Mouse (Mus musculus) limb, embryonic 12.5 days (tissue): Measurements from ENCODE around the gene Ttc22. TPM values are rescaled to one million over a fixed set of nuclear protein-coding genes. Genes with fewer than 3 reads are reported as not detected.
A peak's percentile ranks its signal among the peaks of the same experiment; 100 is the strongest.

Experiments used
- ATAC-seq: fragments of 200-750 bp; cut with Nextera tagmentation; 2 replicates; pipeline ENCODE4 v1.8.0; 2017; ENCODE audit warnings: low read depth, moderate TSS enrichment; ENCODE audit not compliant: insufficient number of reproducible peaks, insufficient read depth, low FRiP score, low TSS enrichment
- H3K27ac ChIP-seq: fragments of 300-500 bp; sonication (generic); 2 replicates; pipeline ENCODE4 v1.5.1; 2016; ENCODE audit warnings: mild to moderate bottlenecking, moderate library complexity
- H3K27me3 ChIP-seq: fragments of 300-500 bp; sonication (generic); 2 replicates; pipeline ENCODE4 v1.6.1; 2016; ENCODE audit warnings: mild to moderate bottlenecking, moderate library complexity
- H3K36me3 ChIP-seq: fragments of 300-500 bp; sonication (generic); 2 replicates; pipeline ENCODE4 v1.6.1; 2016; ENCODE audit warnings: mild to moderate bottlenecking, moderate library complexity
- H3K4me1 ChIP-seq: fragments of 300-500 bp; sonication (generic); replicated peaks from 2 replicates; pipeline ENCODE4 v1.6.1; 2016
- H3K4me2 ChIP-seq: fragments of 300-500 bp; sonication (generic); 2 replicates; pipeline ENCODE4 v1.6.1; 2016; ENCODE audit warnings: mild to moderate bottlenecking, moderate library complexity
- H3K4me3 ChIP-seq: fragments of 300-500 bp; sonication (generic); replicated peaks from 2 replicates; pipeline ENCODE4 v1.5.1; 2016; ENCODE audit warnings: mild to moderate bottlenecking
- H3K9ac ChIP-seq: fragments of 300-500 bp; sonication (generic); replicated peaks from 2 replicates; pipeline ENCODE4 v1.6.1; 2016; ENCODE audit warnings: mild to moderate bottlenecking, moderate library complexity
- H3K9me3 ChIP-seq: fragments of 300-500 bp; sonication (generic); 2 replicates; pipeline ENCODE4 v1.6.1; 2016; ENCODE audit warnings: mild to moderate bottlenecking, moderate library complexity
- WGBS: fragments of 180-500 bp; shearing (Covaris S2); methylation state at CpG from one replicate; pipeline ENCODE4 v1.1.7; 2016; 5-methylcytosine and 5-hydroxymethylcytosine counted together
- polyA plus RNA-seq: library from polyadenylated mRNA; unstranded; fragments of >200 nt; fragmentation: Nextera tagmentation; extraction: Ambion mirVana; gene quantifications from 2 replicates; pipeline ENCODE4 v1.2.1, GENCODE M21; 2016

Gene Ttc22
- polyA plus RNA-seq, 1 experiment from 2014 or later, result 0.31 TPM

DNA sequence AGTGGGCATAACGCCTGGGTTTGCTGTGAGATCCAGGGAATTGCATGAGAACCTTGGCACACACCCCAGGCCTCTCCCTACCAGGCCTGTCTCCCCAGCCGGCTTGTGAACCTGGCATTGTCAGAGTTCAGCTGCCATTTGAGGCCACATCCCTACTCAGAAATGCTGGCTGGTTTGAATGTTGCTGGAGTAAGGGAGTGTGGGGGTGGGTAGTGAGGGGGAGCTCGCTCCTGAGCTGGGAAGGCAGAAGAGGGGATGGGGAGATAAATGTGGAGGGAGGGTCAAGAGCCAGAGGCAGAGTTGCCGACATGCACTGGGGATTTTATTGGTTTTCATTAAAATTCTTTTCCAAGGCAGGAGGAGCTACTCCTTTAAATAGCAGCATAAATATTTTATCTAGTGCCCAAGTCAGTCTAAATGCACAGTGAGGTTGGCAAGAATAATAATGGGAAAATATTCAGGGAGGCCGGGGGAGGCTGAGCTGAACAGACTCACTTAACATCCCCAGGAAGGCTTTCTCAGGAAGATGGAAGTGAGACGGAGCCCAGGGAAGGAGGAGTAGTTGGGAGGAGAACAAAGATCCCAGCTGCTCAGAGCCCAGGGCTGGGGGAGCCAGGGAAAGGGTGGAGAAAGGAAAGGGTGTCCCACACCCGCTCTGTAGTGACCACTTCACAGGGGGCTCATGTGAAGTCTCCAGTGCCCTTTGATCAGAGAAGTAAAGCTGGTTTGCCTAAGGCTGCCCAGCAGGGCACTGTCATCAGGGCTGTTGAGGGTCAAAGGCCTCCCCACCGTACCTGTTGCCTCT lies 11.3 kb downstream of the Ttc22 start:
- Histone ChIP-seq H3K4me2 (no peak overlapping the region), H3K4me3 (no peak overlapping the region), H3K9me3 (no peaks in the 10 kb centered on the region), H3K27me3 (peaks cover 6% of the 10 kb centered on the region), H3K9ac (no peak overlapping the region), H3K4me1 (peaks cover 25% of the 10 kb centered on the region), H3K27ac (peak overlapping the region; percentile 56), H3K36me3 (no peaks in the 10 kb centered on the region)
- 25% methylated on average over 8 of the region's 8 CpGs for WGBS
- ATAC-seq, result no peak

DNA sequence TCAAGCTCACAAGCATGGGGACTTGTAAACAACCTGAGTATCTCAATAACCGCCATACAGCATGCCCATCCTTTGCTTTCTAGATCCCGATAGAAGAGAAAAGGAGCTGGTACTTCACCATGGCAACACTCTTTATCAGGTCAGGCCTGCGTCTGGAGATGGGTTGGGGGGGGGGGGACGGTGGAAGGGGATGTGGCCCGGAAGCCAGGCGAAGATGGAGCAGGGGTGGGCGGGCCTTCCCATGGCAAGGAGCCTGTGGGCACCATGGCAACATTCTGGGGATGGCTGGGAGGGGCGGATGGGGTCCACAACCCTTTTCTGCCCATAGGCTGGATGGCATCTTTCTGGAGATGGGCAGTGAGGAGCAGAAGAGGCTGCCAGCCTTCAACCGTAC lies 11.9 kb downstream of the Ttc22 start:
- H3K27me3 ChIP-seq, result peaks cover 6% of the 10 kb centered on the region
- peak overlapping the region; percentile 56 for H3K27ac ChIP-seq
- peaks cover 25% of the 10 kb centered on the region for H3K4me1 ChIP-seq
- no peak overlapping the region for H3K9ac ChIP-seq
- H3K4me2 ChIP-seq, result no peak overlapping the region
- H3K36me3 ChIP-seq, result no peaks in the 10 kb centered on the region
- no peak overlapping the region for H3K4me3 ChIP-seq
- ATAC-seq, result no peak
- H3K9me3 ChIP-seq, result no peaks in the 10 kb centered on the region; the same call in 1 of the 2 replicates
- WGBS, result 47% methylated on average over 9 of the region's 9 CpGs

DNA sequence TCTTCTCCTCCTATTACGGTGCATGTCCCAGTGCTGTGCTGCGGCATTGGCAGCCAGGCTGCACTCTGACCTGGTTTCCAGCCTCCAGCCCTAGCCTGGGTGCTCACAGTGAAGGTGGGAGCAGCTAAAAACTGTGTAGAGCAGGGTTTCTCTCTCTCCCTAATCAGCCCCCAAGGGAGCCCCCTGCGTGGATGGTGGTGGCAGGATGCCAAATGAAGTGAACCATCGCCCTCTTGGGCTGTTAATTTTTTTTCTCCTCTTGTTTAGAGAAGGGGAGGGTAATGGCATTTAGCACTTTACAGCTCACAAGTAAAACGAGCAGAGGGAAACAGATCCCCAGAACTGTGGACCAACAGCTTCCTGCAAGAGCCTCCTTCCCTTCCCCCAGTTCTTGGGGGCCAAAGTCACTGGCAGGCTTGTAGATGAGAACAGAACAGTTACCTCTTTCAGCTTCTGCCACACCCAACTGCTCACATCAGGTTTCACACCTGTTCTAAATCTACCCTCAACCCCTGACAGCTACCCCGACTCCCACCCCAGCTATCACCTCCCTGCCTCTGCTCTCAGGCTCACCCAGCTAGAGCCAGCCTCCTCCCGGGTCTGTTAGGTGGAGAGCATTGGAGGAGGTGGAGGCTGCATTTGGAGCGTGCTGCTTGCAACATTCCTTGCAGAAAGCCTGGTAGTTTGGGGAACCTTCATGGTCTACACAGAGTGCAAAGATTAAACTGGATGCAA lies 21.4 kb downstream of the Ttc22 start:
- WGBS, result 13% methylated on average over 8 of the region's 8 CpGs
- Histone ChIP-seq H3K36me3 (no peaks in the 10 kb centered on the region), H3K4me3 (no peak overlapping the region), H3K4me1 (peaks cover 34% of the 10 kb centered on the region), H3K27me3 (peaks cover 4% of the 10 kb centered on the region; the same call in 1 of the 2 replicates), H3K27ac (peak overlapping the region; percentile 87), H3K9ac (0 out of 2 replicates have a peak overlapping the region, but pooled peaks have one; percentile 23), H3K9me3 (peaks cover 5% of the 10 kb centered on the region; the same call in 1 of the 2 replicates), H3K4me2 (peak overlapping the region; percentile 41)
- ATAC-seq, result peak; percentile 73; the same call in 1 of the 2 replicates

DNA sequence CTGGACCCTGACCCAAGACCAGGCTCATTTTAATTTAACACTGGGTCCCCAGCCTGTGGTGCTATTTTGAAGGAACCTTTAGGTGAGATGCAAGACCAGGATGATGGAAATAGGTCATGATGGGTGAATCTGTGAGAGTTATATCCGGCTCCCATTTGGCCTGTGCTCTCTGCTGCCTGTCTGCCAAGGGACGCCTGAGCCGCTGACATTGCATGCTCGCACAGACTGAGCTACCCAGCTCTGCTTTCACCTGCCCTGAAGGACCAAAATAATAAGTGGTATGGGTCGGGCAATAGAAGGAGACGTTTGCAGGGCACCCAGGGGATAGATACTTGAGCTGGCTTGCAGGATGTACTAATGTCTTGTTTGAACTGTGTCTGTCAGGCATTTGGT lies 22.0 kb downstream of the Ttc22 start:
- ATAC-seq, result no peak
- no peak overlapping the region for H3K4me3 ChIP-seq
- peaks cover 34% of the 10 kb centered on the region for H3K4me1 ChIP-seq
- H3K9ac ChIP-seq, result 0 out of 2 replicates have a peak overlapping the region, but pooled peaks have one; percentile 31
- peaks cover 4% of the 10 kb centered on the region; the same call in 1 of the 2 replicates for H3K27me3 ChIP-seq
- H3K27ac ChIP-seq, result peak overlapping the region; percentile 87
- H3K9me3 ChIP-seq, result peaks cover 5% of the 10 kb centered on the region; the same call in 1 of the 2 replicates
- peak overlapping the region; percentile 41 for H3K4me2 ChIP-seq
- no peaks in the 10 kb centered on the region for H3K36me3 ChIP-seq
- 68% methylated on average over 6 of the region's 6 CpGs for WGBS

DNA sequence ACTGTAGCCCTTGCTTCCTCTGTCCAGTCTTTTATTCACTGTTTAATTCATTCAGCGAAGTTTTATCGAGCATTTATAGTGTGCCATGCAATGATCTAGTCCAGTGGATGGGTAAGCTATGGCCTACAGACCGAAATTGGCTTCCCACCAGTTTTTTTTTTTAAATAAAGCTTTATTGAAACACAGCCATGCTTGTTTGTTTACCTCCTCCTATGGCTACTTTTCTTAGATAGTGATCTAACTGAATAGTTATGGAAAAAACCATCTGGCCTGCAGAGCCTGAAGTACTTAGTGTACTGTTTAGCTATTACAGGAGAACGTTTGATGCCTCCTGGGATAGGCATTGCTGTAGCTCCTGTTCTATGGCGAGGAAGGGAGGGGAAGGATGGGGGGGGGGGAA lies 23.6 kb downstream of the Ttc22 start:
- peaks cover 34% of the 10 kb centered on the region for H3K4me1 ChIP-seq
- ATAC-seq, result no peak
- H3K4me3 ChIP-seq, result no peak overlapping the region
- no peaks in the 10 kb centered on the region for H3K9me3 ChIP-seq
- H3K27ac ChIP-seq, result no peak overlapping the region
- no peak overlapping the region for H3K9ac ChIP-seq
- H3K27me3 ChIP-seq, result peaks cover 4% of the 10 kb centered on the region; the same call in 1 of the 2 replicates
- H3K36me3 ChIP-seq, result no peaks in the 10 kb centered on the region
- WGBS, result 72% methylated on average over 5 of the region's 5 CpGs
- no peak overlapping the region for H3K4me2 ChIP-seq

DNA sequence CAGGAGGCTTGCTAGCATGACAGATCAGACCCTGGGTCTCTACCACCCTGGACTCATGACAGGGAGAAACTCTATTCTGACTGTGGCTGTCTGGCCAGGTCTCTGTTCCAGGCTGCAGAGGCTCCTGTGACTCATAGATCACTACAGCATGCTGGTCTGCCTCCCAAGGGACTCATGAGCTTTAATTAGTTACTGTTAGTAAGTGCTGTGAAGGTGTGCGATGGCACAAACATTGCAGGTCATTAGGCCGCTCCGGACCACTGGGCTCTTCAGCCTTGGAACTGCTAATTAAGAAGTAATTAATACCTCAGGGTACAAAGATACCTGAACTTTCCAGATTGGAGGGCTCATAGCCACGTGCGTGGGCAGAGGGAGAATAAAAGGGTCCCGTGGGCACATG lies 24.9 kb downstream of the Ttc22 start:
- peaks cover 41% of the 10 kb centered on the region for H3K4me1 ChIP-seq

DNA sequence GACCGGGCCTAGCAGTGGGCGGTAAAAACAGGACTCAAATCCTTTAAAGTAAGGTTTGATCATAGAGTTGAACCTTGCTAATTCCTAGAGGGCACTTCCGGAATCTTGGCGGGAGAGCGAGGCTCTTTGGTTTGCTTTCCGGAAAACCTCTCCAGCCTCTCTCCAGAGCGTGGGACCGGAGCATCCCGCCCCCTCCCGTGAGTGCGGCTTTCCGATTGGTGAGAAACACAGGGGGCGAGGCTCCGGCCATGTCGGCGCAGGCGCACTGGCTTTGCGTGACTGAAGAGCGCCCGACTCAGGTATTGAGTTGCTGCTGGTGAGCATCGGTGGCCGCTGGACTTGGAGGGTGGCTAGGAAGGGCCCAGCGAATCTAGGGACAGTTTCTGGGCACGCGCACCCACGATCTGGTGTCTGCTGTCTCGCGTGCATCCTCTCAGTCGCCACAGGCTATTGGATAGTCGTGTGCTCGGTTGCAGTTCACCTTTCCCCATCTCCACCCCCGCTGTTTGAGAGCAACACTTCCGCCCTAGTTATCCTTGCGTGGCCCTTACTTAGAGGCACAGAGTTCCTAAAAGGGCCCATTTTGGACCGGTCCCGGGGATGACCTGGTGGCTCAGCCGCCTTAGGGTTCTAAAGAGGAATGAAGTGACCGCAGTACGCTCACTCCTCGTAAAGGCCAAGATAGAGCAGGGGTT lies 28.7 kb downstream of the Ttc22 start, which contains the start of gene Pars2:
Pars2 (plus strand) TSS at position 237 of the 695 bp plus-strand sequence.
- Histone ChIP-seq H3K4me2 (peak within 1 kb of the TSS; percentile 62), H3K4me1 (peaks cover 16% of the 10 kb centered on the region), H3K27me3 (peaks cover 4% of the 10 kb centered on the region; the same call in 1 of the 2 replicates), H3K4me3 (peak within 1 kb of the TSS; percentile 57), H3K36me3 (peaks cover 26% of the 10 kb centered on the region), H3K27ac (peak within 1 kb of the TSS; percentile 85), H3K9ac (peak within 1 kb of the TSS; percentile 68), H3K9me3 (no peaks in the 10 kb centered on the region)
- ATAC-seq, result peak; percentile 93
- 4% methylated on average over 40 of the region's 40 CpGs for WGBS

More for the DNA sequence above, 24.9 kb downstream of the Ttc22 start:
- no peak overlapping the region for H3K4me2 ChIP-seq
- H3K27me3 ChIP-seq, result peaks cover 4% of the 10 kb centered on the region; the same call in 1 of the 2 replicates
- H3K36me3 ChIP-seq, result no peaks in the 10 kb centered on the region
- H3K9me3 ChIP-seq, result no peaks in the 10 kb centered on the region
- ATAC-seq, result no peak
- H3K27ac ChIP-seq, result no peak overlapping the region
- H3K9ac ChIP-seq, result no peak overlapping the region
- H3K4me3 ChIP-seq, result no peak overlapping the region
- 68% methylated on average over 6 of the region's 6 CpGs for WGBS

DNA sequence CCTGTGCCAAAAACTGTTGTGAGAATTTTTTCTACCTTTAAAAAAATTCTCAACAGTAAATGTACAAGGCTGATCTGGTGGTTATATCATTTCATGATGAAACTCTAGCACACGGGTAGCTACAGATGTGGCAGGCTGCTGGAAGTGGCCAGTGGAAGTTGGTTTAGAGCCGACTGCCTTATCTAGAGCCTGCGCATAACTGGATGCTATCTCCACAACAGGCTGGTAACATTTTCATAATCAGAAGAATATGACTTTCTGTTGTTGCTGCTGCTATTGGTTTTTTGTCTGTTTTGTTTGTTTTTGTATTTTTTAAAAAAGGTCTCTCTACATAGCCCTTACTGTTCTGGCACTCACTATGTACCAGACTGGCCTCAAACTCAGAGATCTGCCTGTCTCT lies 30.3 kb downstream of the Ttc22 start:
- peaks cover 7% of the 10 kb centered on the region; the same call in 1 of the 2 replicates for H3K4me1 ChIP-seq
- peaks cover 41% of the 10 kb centered on the region for H3K36me3 ChIP-seq
- H3K27ac ChIP-seq, result no peak overlapping the region
- no peak overlapping the region for H3K4me3 ChIP-seq
- H3K4me2 ChIP-seq, result no peak overlapping the region
- H3K9ac ChIP-seq, result no peak overlapping the region
- no peak for ATAC-seq
- 94% methylated on average over 3 of the region's 3 CpGs for WGBS
- H3K9me3 ChIP-seq, result no peaks in the 10 kb centered on the region
- H3K27me3 ChIP-seq, result peaks cover 2% of the 10 kb centered on the region; the same call in 1 of the 2 replicates

DNA sequence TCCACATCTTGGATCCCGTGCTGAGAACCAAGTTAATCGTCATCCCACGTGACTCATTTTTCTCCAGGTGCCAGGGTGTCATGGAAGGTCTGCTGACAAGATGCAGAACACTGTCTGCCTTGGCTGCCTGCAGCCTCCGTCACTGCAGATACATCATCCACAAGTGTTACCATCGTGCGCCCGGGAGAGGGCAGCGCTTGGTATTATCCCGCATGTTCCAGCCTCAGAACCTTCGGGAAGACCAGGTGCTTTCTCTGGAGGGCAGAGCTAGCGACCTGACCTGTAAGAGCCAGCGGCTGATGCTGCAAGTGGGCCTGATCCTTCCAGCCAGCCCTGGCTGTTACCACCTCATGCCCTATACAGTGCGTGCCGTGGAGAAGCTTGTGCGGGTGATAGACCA lies 30.8 kb downstream of the Ttc22 start:
- Histone ChIP-seq H3K9me3 (no peaks in the 10 kb centered on the region), H3K4me2 (no peak overlapping the region), H3K36me3 (peaks cover 46% of the 10 kb centered on the region), H3K4me3 (no peak overlapping the region), H3K4me1 (peaks cover 7% of the 10 kb centered on the region; the same call in 1 of the 2 replicates), H3K27ac (no peak overlapping the region), H3K27me3 (no peaks in the 10 kb centered on the region), H3K9ac (no peak overlapping the region)
- 94% methylated on average over 15 of the region's 15 CpGs for WGBS
- no peak for ATAC-seq

DNA sequence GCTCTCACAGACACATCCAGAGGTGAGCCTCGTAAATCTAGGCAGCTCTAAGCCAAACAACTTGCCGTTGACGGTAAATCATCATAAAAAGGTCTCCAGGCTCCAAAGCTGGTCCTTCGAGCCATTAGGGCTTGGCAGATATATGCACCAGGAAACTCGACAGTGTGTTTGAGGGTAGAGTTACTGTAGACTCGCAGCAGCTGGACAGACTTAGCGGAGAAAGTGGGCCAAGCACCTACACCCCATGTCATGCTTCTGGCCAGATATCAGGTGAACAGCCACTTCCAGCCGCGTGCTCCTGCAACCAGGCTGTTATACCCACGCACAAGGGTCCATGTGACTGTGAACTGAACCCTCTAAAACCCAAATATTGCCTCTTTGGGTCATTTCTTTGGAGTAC lies 33.4 kb downstream of the Ttc22 start:
- Histone ChIP-seq H3K4me2 (no peak overlapping the region), H3K27me3 (no peaks in the 10 kb centered on the region), H3K9me3 (no peaks in the 10 kb centered on the region), H3K4me1 (peaks cover 7% of the 10 kb centered on the region; the same call in 1 of the 2 replicates), H3K4me3 (no peak overlapping the region), H3K9ac (no peak overlapping the region), H3K27ac (no peak overlapping the region), H3K36me3 (peaks cover 71% of the 10 kb centered on the region)
- no peak for ATAC-seq
- 67% methylated on average over 10 of the region's 10 CpGs for WGBS
